Mouse (Mus musculus) effector memory CD4-positive, alpha-beta T cell, adult 5 months (primary cell): Measurements from ENCODE around the gene Tram2. TPM values are rescaled to one million over a fixed set of nuclear protein-coding genes. Genes with fewer than 3 reads are reported as not detected.

Experiments
- polyA plus RNA-seq: library from polyadenylated mRNA; unstranded; fragments of 100-300 nt; shearing (Covaris generic); gene quantifications from one replicate; pipeline ENCODE4 v1.2.1, GENCODE M21; 2017

Tram2 gene
- 2.8 TPM for polyA plus RNA-seq

GRCm38 (mm10) chr1:21079217-21079773 is at the start of gene Tram2:
Tram2 (minus strand) TSS chr1:21079229.

GRCm38 (mm10) chr1:20951300-20951763 is 127.7 kb downstream of the Tram2 start, which contains the start of gene Efhc1:
Efhc1 (plus strand) TSS chr1:20951626.

Other genes starting within 250 kb of the Tram2 start
- 2.0 TPM for gene Paqr8, start 188.6 kb downstream of the Tram2 start, polyA plus RNA-seq
- 0.17 TPM for gene Efhc1, start 127.6 kb downstream of the Tram2 start, polyA plus RNA-seq
- gene Tmem14a, start 139.3 kb upstream of the Tram2 start, polyA plus RNA-seq = 1.8 TPM
- gene Gsta3, start 161.4 kb upstream of the Tram2 start, polyA plus RNA-seq = 0.42 TPM